Mouse (Mus musculus) stomach, embryonic 15.5 days (tissue): Measurements from ENCODE around the gene Gm13289. TPM values are rescaled to one million over a fixed set of nuclear protein-coding genes. Genes with fewer than 3 reads are reported as not detected.

ENCODE experiments used
- polyA plus RNA-seq: library from polyadenylated mRNA; unstranded; fragments of >200 nt; fragmentation: Nextera tagmentation; extraction: Ambion mirVana; gene quantifications from 2 replicates; pipeline ENCODE4 v1.2.1, GENCODE M21; 2015

Gm13289 gene
- polyA plus RNA-seq, 1 experiment from 2014 or later, result not detected

Other genes with a start within 250 kb of the Gm13289 start
- gene Ifna15, start 218.7 kb upstream of the Gm13289 start, polyA plus RNA-seq, result not detected in 2 replicates
- gene Ifna14, start 205.1 kb upstream of the Gm13289 start, polyA plus RNA-seq, result not detected in 2 replicates
- gene Ifna9, start 184.5 kb upstream of the Gm13289 start, polyA plus RNA-seq, result not detected in 2 replicates
- not detected in 2 replicates for gene Ifna12, start 173.5 kb upstream of the Gm13289 start, polyA plus RNA-seq
- gene C87499, start 142.5 kb upstream of the Gm13289 start, polyA plus RNA-seq, result not detected in 2 replicates
- gene Ifna13, start 132.5 kb upstream of the Gm13289 start, polyA plus RNA-seq, result not detected in 2 replicates
- not detected in 2 replicates for gene Ifna16, start 100.0 kb upstream of the Gm13289 start, polyA plus RNA-seq
- gene Ifna2, start 93.0 kb upstream of the Gm13289 start, polyA plus RNA-seq, result not detected in 2 replicates
- gene Ifnab, start 85.6 kb upstream of the Gm13289 start, polyA plus RNA-seq, result not detected in 2 replicates
- 0.49 and 1.0 TPM in 2 replicates for gene Gm26566, start 55.1 kb upstream of the Gm13289 start, polyA plus RNA-seq
- gene Klhl9, start 54.5 kb upstream of the Gm13289 start, polyA plus RNA-seq, result 87.8 and 88.8 TPM in 2 replicates
- not detected in 2 replicates for gene Gm13271, start 22.1 kb upstream of the Gm13289 start, polyA plus RNA-seq
- 0.23 and 0.33 TPM in 2 replicates for gene Gm13283, start 16.8 kb upstream of the Gm13289 start, polyA plus RNA-seq
- gene Gm13290, start 3.1 kb upstream of the Gm13289 start, polyA plus RNA-seq, result 0.30 and 0.70 TPM in 2 replicates
- gene Gm13272, start 2.9 kb downstream of the Gm13289 start, polyA plus RNA-seq, result 0.35 TPM in 1 of 2 replicates, not detected in the other
- 0.30 and 0.41 TPM in 2 replicates for gene Ifnz, start 5.2 kb downstream of the Gm13289 start, polyA plus RNA-seq
- gene Gm13276, start 8.8 kb downstream of the Gm13289 start, polyA plus RNA-seq, result not detected in 2 replicates
- not detected in 2 replicates for gene Gm13277, start 11.7 kb downstream of the Gm13289 start, polyA plus RNA-seq
- not detected in 2 replicates for gene Gm13278, start 14.6 kb downstream of the Gm13289 start, polyA plus RNA-seq
- not detected in 2 replicates for gene Gm13275, start 17.6 kb downstream of the Gm13289 start, polyA plus RNA-seq
- gene Gm13279, start 20.5 kb downstream of the Gm13289 start, polyA plus RNA-seq, result not detected in 2 replicates
- 0.94 and 1.3 TPM in 2 replicates for gene Gm13285, start 22.7 kb downstream of the Gm13289 start, polyA plus RNA-seq
- 0.41 TPM in 1 of 2 replicates, not detected in the other for gene Gm13287, start 26.3 kb downstream of the Gm13289 start, polyA plus RNA-seq
- not detected in 2 replicates for gene Gm13288, start 28.6 kb downstream of the Gm13289 start, polyA plus RNA-seq
- gene Ifna7, start 39.3 kb downstream of the Gm13289 start, polyA plus RNA-seq, result not detected in 2 replicates
- gene Ifna11, start 43.0 kb downstream of the Gm13289 start, polyA plus RNA-seq, result not detected in 2 replicates
- gene Ifna6, start 50.5 kb downstream of the Gm13289 start, polyA plus RNA-seq, result not detected in 2 replicates
- gene Ifna5, start 58.6 kb downstream of the Gm13289 start, polyA plus RNA-seq, result not detected in 2 replicates
- not detected in 2 replicates for gene Ifna4, start 64.9 kb downstream of the Gm13289 start, polyA plus RNA-seq
- not detected in 2 replicates for gene Ifna1, start 73.2 kb downstream of the Gm13289 start, polyA plus RNA-seq
- not detected in 2 replicates for gene Ifne, start 103.3 kb downstream of the Gm13289 start, polyA plus RNA-seq